Mouse (Mus musculus) forebrain, embryonic 16.5 days (tissue): ENCODE measurements around the gene Epn3. TPM values are rescaled to one million over a fixed set of nuclear protein-coding genes. Genes with fewer than 3 reads are reported as not detected.

Experiments used
- ATAC-seq: fragments of 200-750 bp; cut with Nextera tagmentation; 2 replicates; pipeline ENCODE4 v1.8.0; 2017; ENCODE audit warnings: mild to moderate bottlenecking, moderate library complexity
- H3K27ac ChIP-seq: fragments of 300-500 bp; sonication (generic); 2 replicates; pipeline ENCODE4 v1.5.1; 2014; ENCODE audit warnings: low read length, control low read depth
- H3K27me3 ChIP-seq: fragments of 300-500 bp; sonication (generic); replicated peaks from 2 replicates; pipeline ENCODE4 v1.6.1; 2014; ENCODE audit warnings: low read length; ENCODE audit not compliant: control insufficient read depth, insufficient read depth
- H3K36me3 ChIP-seq: fragments of 300-500 bp; sonication (generic); 2 replicates; pipeline ENCODE4 v1.6.1; 2014; ENCODE audit not compliant: control insufficient read depth, insufficient read depth
- H3K4me1 ChIP-seq: fragments of 300-500 bp; sonication (generic); replicated peaks from 2 replicates; pipeline ENCODE4 v1.6.1; 2014; ENCODE audit warnings: low read length; ENCODE audit not compliant: control insufficient read depth, insufficient read depth
- H3K4me2 ChIP-seq: fragments of 300-500 bp; sonication (generic); 2 replicates; pipeline ENCODE4 v1.6.1; 2014; ENCODE audit warnings: mild to moderate bottlenecking, low read length, control low read depth
- H3K4me3 ChIP-seq: fragments of 300-500 bp; sonication (generic); replicated peaks from 2 replicates; pipeline ENCODE4 v1.5.1; 2014; ENCODE audit warnings: mild to moderate bottlenecking, low read length, control low read depth
- H3K9ac ChIP-seq: fragments of 300-500 bp; sonication (generic); replicated peaks from 2 replicates; pipeline ENCODE4 v1.6.1; 2014; ENCODE audit warnings: low read depth, low read length, control low read depth
- H3K9me3 ChIP-seq: fragments of 300-500 bp; sonication (generic); 2 replicates; pipeline ENCODE4 v1.6.1; 2016; ENCODE audit warnings: low read length; ENCODE audit not compliant: control insufficient read depth
- WGBS: fragments of 180-500 bp; shearing (Covaris S2); extraction: QIAGEN DNeasy Blood & Tissue Kit; methylation state at CpG from one replicate; pipeline ENCODE4 v1.1.7; 2014; 5-methylcytosine and 5-hydroxymethylcytosine counted together
- polyA plus RNA-seq: library from polyadenylated mRNA; unstranded; fragments of >200 nt; fragmentation: Nextera tagmentation; extraction: Ambion mirVana; gene quantifications from 2 replicates; pipeline ENCODE4 v1.2.1, GENCODE M21; 2015

Epn3 gene
- polyA plus RNA-seq, 1 experiment from 2014 or later = 0.35 TPM

DNA sequence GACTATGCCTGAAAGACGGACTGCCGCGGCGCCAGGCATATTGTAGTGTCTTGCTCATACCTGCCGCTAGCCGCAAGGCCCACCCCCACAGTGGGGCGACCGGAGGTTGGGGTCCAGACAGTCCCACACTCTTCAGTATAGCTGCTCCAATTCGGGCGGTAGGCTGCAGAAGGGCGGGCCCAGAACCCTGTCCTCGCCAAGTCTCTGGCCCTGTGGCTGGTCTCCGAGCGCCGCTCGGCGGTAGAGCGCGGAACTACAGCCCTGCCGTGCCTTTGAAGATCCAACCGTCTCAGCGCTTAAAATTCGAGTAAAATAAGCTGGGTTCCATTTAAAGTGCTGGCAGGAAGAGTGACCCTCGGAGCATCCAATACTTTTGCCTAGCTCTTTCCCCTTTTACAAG is 13.8 kb downstream of the Epn3 start, which contains the start of gene Spata20:
Gene Spata20 (minus strand): TSS at position 179 of the 400 bp plus-strand sequence.
- peak within 1 kb of the TSS; percentile 29 for H3K4me2 ChIP-seq
- H3K27ac ChIP-seq = no peak within 1 kb of the TSS
- H3K27me3 ChIP-seq = no peaks in the 10 kb centered on the region
- ATAC-seq = peak; percentile 86
- peaks cover 4% of the 10 kb centered on the region; the same call in 1 of the 2 replicates for H3K4me1 ChIP-seq
- H3K9me3 ChIP-seq = no peaks in the 10 kb centered on the region
- 0 out of 2 replicates have a peak within 1 kb of the TSS, but pooled peaks have one; percentile 4 for H3K4me3 ChIP-seq
- no peaks in the 10 kb centered on the region for H3K36me3 ChIP-seq
- WGBS = 2% methylated on average over 24 of the region's 24 CpGs
- peak within 1 kb of the TSS; percentile 24; the same call in 1 of the 2 replicates for H3K9ac ChIP-seq

DNA sequence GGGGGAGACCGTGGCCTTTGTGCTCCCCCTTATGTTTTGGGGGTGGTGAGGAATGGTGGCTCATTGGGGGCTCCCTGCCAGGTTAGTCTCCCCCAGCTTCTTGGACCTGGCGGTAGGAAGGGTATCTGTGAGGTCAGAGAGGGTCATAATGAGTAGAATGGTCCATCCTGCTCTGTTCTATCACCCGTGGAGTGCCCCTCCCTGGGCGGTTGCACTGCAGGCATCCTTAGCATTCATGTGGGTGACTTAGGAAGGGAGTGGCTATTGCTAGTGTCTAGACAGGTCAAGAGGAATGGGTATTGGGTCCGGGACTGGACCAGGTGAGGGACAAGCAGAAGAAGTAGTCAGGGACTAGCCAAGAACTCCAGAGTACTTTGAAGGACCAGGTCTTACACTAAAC is 14.6 kb downstream of the Epn3 start:
- Histone ChIP-seq H3K4me2 (no peak overlapping the region), H3K36me3 (no peaks in the 10 kb centered on the region), H3K9ac (no peak overlapping the region), H3K27ac (no peak overlapping the region), H3K4me1 (no peaks in the 10 kb centered on the region), H3K27me3 (no peaks in the 10 kb centered on the region), H3K9me3 (no peaks in the 10 kb centered on the region), H3K4me3 (no peak overlapping the region)
- ATAC-seq = no peak
- WGBS = 90% methylated on average over 5 of the region's 5 CpGs

DNA sequence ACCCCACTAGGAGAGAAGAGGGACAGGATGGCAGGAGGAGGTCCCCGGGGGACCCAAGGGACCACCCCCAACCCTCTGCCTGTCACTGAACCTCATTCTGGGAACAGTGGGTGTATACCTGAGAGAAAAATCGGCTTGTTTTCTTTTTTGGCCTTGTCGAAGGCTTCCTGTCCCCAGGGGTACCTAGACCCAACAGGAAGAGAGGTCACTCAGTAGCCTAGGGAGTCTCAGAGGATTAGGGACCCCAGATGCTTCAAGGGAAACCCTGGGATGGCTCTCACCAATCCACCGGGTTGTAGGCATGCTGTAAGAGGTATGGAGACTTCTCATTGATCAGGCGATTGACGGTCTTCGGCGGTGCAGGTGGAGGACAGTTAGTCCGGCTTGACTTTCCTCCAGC is 15.1 kb downstream of the Epn3 start:
- H3K4me3 ChIP-seq = no peak overlapping the region
- no peaks in the 10 kb centered on the region for H3K27me3 ChIP-seq
- H3K36me3 ChIP-seq = no peaks in the 10 kb centered on the region
- ATAC-seq = no peak
- no peaks in the 10 kb centered on the region for H3K4me1 ChIP-seq
- H3K9me3 ChIP-seq = no peaks in the 10 kb centered on the region
- WGBS = 88% methylated on average over 9 of the region's 9 CpGs
- H3K4me2 ChIP-seq = no peak overlapping the region
- H3K27ac ChIP-seq = no peak overlapping the region
- H3K9ac ChIP-seq = no peak overlapping the region

DNA sequence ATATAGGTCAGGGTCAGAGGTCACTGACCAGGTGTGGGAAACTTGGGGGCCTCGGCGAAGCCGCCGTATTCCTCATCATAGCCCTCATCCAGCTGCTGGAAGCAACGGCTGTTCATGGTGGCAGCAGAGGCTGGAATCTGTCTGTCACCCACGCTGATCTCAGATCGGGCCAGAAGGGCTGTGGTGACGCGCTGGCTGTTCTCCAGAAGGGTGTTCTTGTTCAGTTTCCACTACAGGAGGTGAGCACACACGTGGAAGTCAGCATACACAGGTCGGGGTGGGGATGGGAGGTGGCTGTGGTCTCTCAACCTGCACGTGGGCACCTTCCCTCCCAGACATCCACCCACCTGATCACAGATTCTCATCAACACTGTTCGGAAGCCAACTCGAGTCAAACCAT is 15.9 kb downstream of the Epn3 start:
- no peaks in the 10 kb centered on the region for H3K9me3 ChIP-seq
- H3K27ac ChIP-seq = no peak overlapping the region
- H3K9ac ChIP-seq = no peak overlapping the region
- 80% methylated on average over 14 of the region's 14 CpGs for WGBS
- H3K36me3 ChIP-seq = no peaks in the 10 kb centered on the region
- H3K4me3 ChIP-seq = no peak overlapping the region
- H3K27me3 ChIP-seq = no peaks in the 10 kb centered on the region
- no peaks in the 10 kb centered on the region for H3K4me1 ChIP-seq
- ATAC-seq = no peak
- no peak overlapping the region for H3K4me2 ChIP-seq

DNA sequence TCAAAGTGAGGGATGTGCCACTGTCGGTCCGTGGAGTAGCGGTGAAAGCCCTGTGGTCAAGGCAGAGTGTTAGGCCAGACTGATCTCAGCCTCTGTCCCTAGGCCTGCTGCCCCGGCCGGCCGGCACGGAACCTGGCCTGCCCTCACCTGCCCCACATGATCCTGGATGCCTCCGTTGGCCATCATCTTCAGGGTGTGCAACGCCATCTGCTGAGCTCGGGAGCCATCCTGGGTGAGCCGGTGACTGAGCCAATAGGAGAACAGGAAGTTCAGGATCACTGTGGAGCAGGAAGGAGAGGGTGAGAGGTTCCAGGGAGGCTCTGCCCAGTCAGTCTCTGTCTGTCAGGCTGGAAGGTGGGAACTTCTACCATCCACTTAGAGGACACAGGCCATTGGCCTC is 16.3 kb downstream of the Epn3 start:
- Histone ChIP-seq H3K27me3 (no peaks in the 10 kb centered on the region), H3K4me3 (no peak overlapping the region), H3K9ac (no peak overlapping the region), H3K4me1 (no peaks in the 10 kb centered on the region), H3K27ac (no peak overlapping the region), H3K4me2 (no peak overlapping the region), H3K36me3 (no peaks in the 10 kb centered on the region), H3K9me3 (no peaks in the 10 kb centered on the region)
- no peak for ATAC-seq
- WGBS = 79% methylated on average over 11 of the region's 11 CpGs

DNA sequence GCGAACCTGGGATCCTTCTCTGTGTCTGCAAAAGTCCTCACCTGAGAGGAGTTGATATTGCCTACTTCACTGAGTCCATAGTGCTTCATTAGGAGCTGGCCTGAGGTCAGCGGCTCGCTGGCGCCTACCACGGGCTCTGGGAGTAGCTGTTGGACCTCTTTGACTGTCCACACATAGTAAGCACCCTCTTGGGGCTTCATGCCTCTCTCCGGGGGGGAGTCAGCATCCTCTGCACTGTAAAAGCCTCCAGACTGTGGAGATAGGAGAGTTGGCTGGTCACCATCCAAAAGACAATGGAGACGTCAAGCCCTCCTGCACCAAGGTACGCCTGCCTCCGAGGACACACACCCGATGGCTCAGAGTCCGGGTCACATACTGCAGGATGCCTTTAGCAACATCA is 17.0 kb downstream of the Epn3 start:
- ATAC-seq = no peak
- Histone ChIP-seq H3K36me3 (no peaks in the 10 kb centered on the region), H3K9ac (no peak overlapping the region), H3K9me3 (no peaks in the 10 kb centered on the region), H3K4me2 (no peak overlapping the region), H3K4me3 (no peak overlapping the region), H3K27ac (no peak overlapping the region), H3K4me1 (no peaks in the 10 kb centered on the region), H3K27me3 (no peaks in the 10 kb centered on the region)
- WGBS = 92% methylated on average over 11 of the region's 11 CpGs

DNA sequence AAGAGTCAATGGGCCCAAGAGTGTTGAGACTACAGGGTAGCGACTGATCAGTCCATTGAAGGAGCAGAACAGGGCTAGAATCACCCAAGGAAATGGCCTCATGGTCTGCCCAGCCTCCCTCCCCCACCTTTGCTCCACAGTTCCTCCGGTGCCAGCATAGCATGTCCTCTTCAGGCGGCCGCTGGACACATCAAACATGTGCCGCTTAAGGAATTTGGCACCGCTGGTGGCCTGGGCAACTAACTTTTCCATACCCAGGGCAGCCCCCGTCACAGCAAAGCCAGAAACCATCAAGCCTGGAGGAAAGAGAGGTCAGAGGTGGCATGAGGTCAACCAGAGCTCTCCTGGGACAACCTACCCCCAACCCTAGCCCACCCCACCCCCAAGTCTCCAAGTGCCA is 17.8 kb downstream of the Epn3 start:
- no peak for ATAC-seq
- Histone ChIP-seq H3K4me1 (no peaks in the 10 kb centered on the region), H3K4me3 (no peak overlapping the region), H3K36me3 (no peaks in the 10 kb centered on the region), H3K27ac (no peak overlapping the region), H3K27me3 (no peaks in the 10 kb centered on the region), H3K9me3 (no peaks in the 10 kb centered on the region), H3K9ac (no peak overlapping the region), H3K4me2 (no peak overlapping the region)
- 95% methylated on average over 7 of the region's 7 CpGs for WGBS

- ATAC-seq = no peak
- H3K9me3 ChIP-seq = no peaks in the 10 kb centered on the region
- H3K4me2 ChIP-seq = no peak overlapping the region
- H3K4me1 ChIP-seq = peaks cover 7% of the 10 kb centered on the region
- H3K9ac ChIP-seq = no peak overlapping the region
- no peaks in the 10 kb centered on the region for H3K36me3 ChIP-seq
- H3K27me3 ChIP-seq = 0 out of 2 replicates have a peak, but pooled peaks cover 5% of the 10 kb centered on the region
- H3K4me3 ChIP-seq = no peak overlapping the region
- H3K27ac ChIP-seq = no peak overlapping the region
- 87% methylated on average over 9 of the region's 9 CpGs for WGBS
Observed at GRCm38 (mm10) chr11:94480382-94480781, 19.4 kb downstream of the Epn3 start.

- no peak for ATAC-seq
- WGBS = 71% methylated on average over 6 of the region's 6 CpGs
Observed at GRCm38 (mm10) chr11:94477651-94478050, 22.1 kb downstream of the Epn3 start.

GRCm38 (mm10) chr11:94475722-94476121 is 24.1 kb downstream of the Epn3 start:
- no peak for ATAC-seq
- Histone ChIP-seq H3K27ac (no peak overlapping the region), H3K4me3 (no peak overlapping the region), H3K27me3 (peaks cover 10% of the 10 kb centered on the region), H3K9me3 (no peaks in the 10 kb centered on the region), H3K9ac (no peak overlapping the region), H3K36me3 (no peaks in the 10 kb centered on the region), H3K4me2 (0 out of 2 replicates have a peak overlapping the region, but pooled peaks have one; percentile 1), H3K4me1 (peaks cover 42% of the 10 kb centered on the region)
- WGBS = 4% methylated on average over 11 of the region's 11 CpGs

More at GRCm38 (mm10) chr11:94477651-94478050, 22.1 kb downstream of the Epn3 start:
- no peak overlapping the region for H3K4me3 ChIP-seq
- H3K27ac ChIP-seq = no peak overlapping the region
- H3K4me1 ChIP-seq = peaks cover 27% of the 10 kb centered on the region
- no peaks in the 10 kb centered on the region for H3K36me3 ChIP-seq
- peaks cover 10% of the 10 kb centered on the region for H3K27me3 ChIP-seq
- H3K9me3 ChIP-seq = no peaks in the 10 kb centered on the region
- no peak overlapping the region for H3K4me2 ChIP-seq
- H3K9ac ChIP-seq = no peak overlapping the region
